Mouse (Mus musculus) heart, adult 10 weeks (tissue): Measurements from ENCODE around the gene Prss33. TPM values are rescaled to one million over a fixed set of nuclear protein-coding genes. Genes with fewer than 3 reads are reported as not detected.

Source experiments
- polyA plus RNA-seq: library from polyadenylated mRNA; stranded (reverse); fragments of 350-450 nt; fragmentation: Illumina TruSeq; extraction: RNeasy Lipid Tissue Mini Kit (QIAGEN cat#74804); gene quantifications from one replicate; pipeline ENCODE4 v1.2.3, GENCODE M21; 2014; ENCODE audit warnings: low read depth, low replicate concordance

Prss33 gene
- polyA plus RNA-seq: not detected

GRCm38 (mm10) chr17:23836006-23836575, at the start of gene Prss33:
TSS of gene Prss33 (minus strand) at chr17:23836056.

GRCm38 (mm10) chr17:23880576-23880975, 44.7 kb upstream of the Prss33 start, which contains the start of the genes Dcpp1 and Dcpp2:
TSS of gene Dcpp1 (plus strand) at chr17:23880876.
TSS of gene Dcpp2 (plus strand) at chr17:23880880.

GRCm38 (mm10) chr17:23867756-23868155, 31.9 kb upstream of the Prss33 start, which contains the start of gene Prss21:
TSS of gene Prss21 (plus strand) at chr17:23868056.

GRCm38 (mm10) chr17:23843812-23844273, 8.0 kb upstream of the Prss33 start, which contains the start of the genes Prss32 and Prss41:
TSS of gene Prss32 (plus strand) at chr17:23843855.
TSS of gene Prss41 (minus strand) at chr17:23844172.

GRCm38 (mm10) chr17:23829064-23829619, 6.7 kb downstream of the Prss33 start, which contains the start of gene Elob:
TSS of gene Elob (minus strand) at chr17:23829136.

GRCm38 (mm10) chr17:23790269-23791078, 45.4 kb downstream of the Prss33 start, which contains the start of gene Srrm2:
TSS of gene Srrm2 (plus strand) at chr17:23790532.

GRCm38 (mm10) chr17:23785561-23786471, 50.0 kb downstream of the Prss33 start, which contains the start of gene Flywch2:
TSS of gene Flywch2 (minus strand) at chr17:23786081.

Other genes with a start within 250 kb of the Prss33 start
- gene Zfp13, start 236.6 kb downstream of the Prss33 start, polyA plus RNA-seq: 3.4 TPM
- not detected for gene Zscan10, start 235.2 kb downstream of the Prss33 start, polyA plus RNA-seq
- not detected for gene Mmp25, start 190.8 kb downstream of the Prss33 start, polyA plus RNA-seq
- gene Bicdl2, start 175.6 kb downstream of the Prss33 start, polyA plus RNA-seq: not detected
- gene Hcfc1r1, start 162.5 kb downstream of the Prss33 start, polyA plus RNA-seq: 301 TPM
- gene Thoc6, start 162.2 kb downstream of the Prss33 start, polyA plus RNA-seq: 12.5 TPM
- 75.1 TPM for gene Tnfrsf12a, start 158.6 kb downstream of the Prss33 start, polyA plus RNA-seq
- gene Cldn6, start 156.8 kb downstream of the Prss33 start, polyA plus RNA-seq: not detected
- not detected for gene Cldn9, start 152.0 kb downstream of the Prss33 start, polyA plus RNA-seq
- not detected for gene 1520401A03Rik, start 113.3 kb downstream of the Prss33 start, polyA plus RNA-seq
- 2.4 TPM for gene Pkmyt1, start 109.7 kb downstream of the Prss33 start, polyA plus RNA-seq
- gene Paqr4, start 95.2 kb downstream of the Prss33 start, polyA plus RNA-seq: 21.4 TPM
- 0.34 TPM for gene Kremen2, start 90.2 kb downstream of the Prss33 start, polyA plus RNA-seq
- gene Flywch1, start 64.5 kb downstream of the Prss33 start, polyA plus RNA-seq: 40.5 TPM
- gene Flywch2, start 50.0 kb downstream of the Prss33 start, polyA plus RNA-seq: 1.3 TPM
- 201 TPM for gene Srrm2, start 45.5 kb downstream of the Prss33 start, polyA plus RNA-seq
- 390 TPM for gene Elob, start 6.9 kb downstream of the Prss33 start, polyA plus RNA-seq
- gene Prss32, start 7.8 kb upstream of the Prss33 start, polyA plus RNA-seq: not detected
- gene Prss41, start 8.1 kb upstream of the Prss33 start, polyA plus RNA-seq: not detected
- gene Prss21, start 32.0 kb upstream of the Prss33 start, polyA plus RNA-seq: not detected
- not detected for gene Dcpp1, start 44.8 kb upstream of the Prss33 start, polyA plus RNA-seq
- gene Dcpp2, start 44.8 kb upstream of the Prss33 start, polyA plus RNA-seq: not detected
- gene Dcpp3, start 81.4 kb upstream of the Prss33 start, polyA plus RNA-seq: not detected
- gene Sbp, start 105.6 kb upstream of the Prss33 start, polyA plus RNA-seq: not detected
- gene Sbpl, start 119.2 kb upstream of the Prss33 start, polyA plus RNA-seq: not detected
- gene Prss30, start 144.5 kb upstream of the Prss33 start, polyA plus RNA-seq: not detected
- not detected for gene Prss22, start 162.0 kb upstream of the Prss33 start, polyA plus RNA-seq
- not detected for gene Prss27, start 202.1 kb upstream of the Prss33 start, polyA plus RNA-seq
- gene Kctd5, start 237.4 kb upstream of the Prss33 start, polyA plus RNA-seq: 9.1 TPM